Mouse (Mus musculus) liver, embryonic 14.5 days (tissue): ENCODE results near the gene Pxylp1.

Source experiments
- CTCF ChIP-seq: IDR thresholded peaks from 2 replicates; pipeline ENCODE4 v1.5.1; 2016; ENCODE audit warnings: antibody characterized with exemption, low read depth, control low read depth
- EP300 ChIP-seq: IDR thresholded peaks from 2 replicates; pipeline ENCODE4 v1.6.1; 2016; ENCODE audit warnings: antibody characterized with exemption, low read depth

DNA sequence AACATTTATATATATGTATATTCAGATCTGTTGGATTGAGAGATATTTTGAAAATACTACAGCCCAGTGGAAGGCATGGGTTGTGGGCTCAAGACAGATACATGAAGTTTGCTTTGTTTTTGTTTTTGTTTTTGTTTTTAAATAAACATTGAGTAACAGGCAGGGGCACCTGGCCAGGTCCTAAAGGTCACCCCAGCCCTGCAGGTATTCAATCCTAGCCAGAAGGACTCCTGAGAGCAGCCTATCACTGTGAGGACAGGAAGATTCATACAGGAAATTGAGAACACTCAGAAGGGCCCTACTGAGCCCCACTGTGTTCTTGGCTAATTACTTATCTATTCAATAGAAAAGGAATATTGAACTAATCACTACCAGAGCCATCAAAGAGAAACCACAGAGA, 5.0 kb downstream of the Pxylp1 start:
- TF ChIP-seq CTCF (no peak), EP300 (no peak)
